Mouse (Mus musculus) liver, embryonic 14.5 days (tissue): ENCODE results near the gene Cdk11b. TPM values are rescaled to one million over a fixed set of nuclear protein-coding genes. Genes with fewer than 3 reads are reported as not detected.

Source experiments
- ATAC-seq: fragments of 200-750 bp; cut with Nextera tagmentation; 2 replicates; pipeline ENCODE4 v1.8.0; 2017; ENCODE audit warnings: moderate number of reproducible peaks, mild to moderate bottlenecking, moderate library complexity; ENCODE audit not compliant: insufficient read depth
- DNase-seq, 3 experiments: peaks; one replicate each; pipeline ENCODE4 v3.0.0-alpha.2; 2012 to 2013; ENCODE audit warnings: low read depth in 3 of 3, low spot score in 3 of 3
- H3K27ac ChIP-seq: fragments of 300-500 bp; sonication (generic); 2 replicates; pipeline ENCODE4 v1.5.1; 2014; ENCODE audit warnings: moderate library complexity, mild to moderate bottlenecking, control low read depth, inconsistent platforms
- H3K27me3 ChIP-seq: fragments of 300-500 bp; sonication (generic); 2 replicates; pipeline ENCODE4 v1.6.1; 2014; ENCODE audit warnings: mild to moderate bottlenecking, low read length, moderate library complexity; ENCODE audit not compliant: control insufficient read depth, insufficient read depth
- H3K36me3 ChIP-seq: fragments of 300-500 bp; sonication (generic); replicated peaks from 2 replicates; pipeline ENCODE4 v1.6.1; 2014; ENCODE audit warnings: low read depth; ENCODE audit not compliant: control insufficient read depth, insufficient read depth
- H3K4me1 ChIP-seq, 2 experiments: fragments of 200-500 bp in 1 of 2; fragments of 300-500 bp in 1 of 2; sonication (generic) in 1 of 2; replicated peaks; 2 replicates each; pipeline ENCODE4 v1.6.1; 2012 to 2014; ENCODE audit warnings: antibody characterized with exemption in 1 of 2, inconsistent platforms in 1 of 2, low read length in 1 of 2; ENCODE audit not compliant: control insufficient read depth in 2 of 2, insufficient read depth in 2 of 2
- H3K4me2 ChIP-seq: fragments of 300-500 bp; sonication (generic); 2 replicates; pipeline ENCODE4 v1.6.1; 2014; ENCODE audit warnings: low read depth, mild to moderate bottlenecking, control low read depth, moderate library complexity
- H3K4me3 ChIP-seq, 2 experiments: fragments of 200-500 bp in 1 of 2; fragments of 300-500 bp in 1 of 2; sonication (generic) in 1 of 2; 2 replicates each; pipeline ENCODE4 v1.5.1; 2012 to 2014; ENCODE audit warnings: low read depth in 2 of 2, low read length in 2 of 2, mild to moderate bottlenecking in 2 of 2, control low read depth in 1 of 2, inconsistent platforms in 1 of 2, moderate library complexity in 1 of 2; ENCODE audit not compliant: insufficient read depth in 1 of 2
- H3K9ac ChIP-seq: fragments of 300-500 bp; sonication (generic); replicated peaks from 2 replicates; pipeline ENCODE4 v1.6.1; 2014; ENCODE audit warnings: mild to moderate bottlenecking, control low read depth, moderate library complexity
- H3K9me3 ChIP-seq: fragments of 300-500 bp; sonication (generic); 2 replicates; pipeline ENCODE4 v1.6.1; 2016; ENCODE audit warnings: low read length, mixed read lengths; ENCODE audit not compliant: control insufficient read depth
- CTCF ChIP-seq: IDR thresholded peaks from 2 replicates; pipeline ENCODE4 v1.5.1; 2016; ENCODE audit warnings: antibody characterized with exemption, low read depth, control low read depth
- EP300 ChIP-seq: IDR thresholded peaks from 2 replicates; pipeline ENCODE4 v1.6.1; 2016; ENCODE audit warnings: antibody characterized with exemption, low read depth
- WGBS: fragments of 180-500 bp; shearing (Covaris S2); extraction: QIAGEN DNeasy Blood & Tissue Kit; methylation state at CpG from one replicate; pipeline ENCODE4 v1.1.7; 2014; ENCODE audit not compliant: insufficient replicate concordance; 5-methylcytosine and 5-hydroxymethylcytosine counted together
- polyA plus RNA-seq, 2 experiments: library from polyadenylated mRNA; depleted of rRNA in 1 of 2; stranded (reverse) in 1 of 2; unstranded in 1 of 2; fragments of >200 nt; fragmentation: Nextera tagmentation in 1 of 2; extraction: Ambion mirVana in 1 of 2; gene quantifications; 2 replicates each; pipeline versions ENCODE4 v1.2.1 to v1.2.3; 2012 to 2014

The Cdk11b gene
- polyA plus RNA-seq, 2 experiments = 16.3 to 21.4 TPM

DNA sequence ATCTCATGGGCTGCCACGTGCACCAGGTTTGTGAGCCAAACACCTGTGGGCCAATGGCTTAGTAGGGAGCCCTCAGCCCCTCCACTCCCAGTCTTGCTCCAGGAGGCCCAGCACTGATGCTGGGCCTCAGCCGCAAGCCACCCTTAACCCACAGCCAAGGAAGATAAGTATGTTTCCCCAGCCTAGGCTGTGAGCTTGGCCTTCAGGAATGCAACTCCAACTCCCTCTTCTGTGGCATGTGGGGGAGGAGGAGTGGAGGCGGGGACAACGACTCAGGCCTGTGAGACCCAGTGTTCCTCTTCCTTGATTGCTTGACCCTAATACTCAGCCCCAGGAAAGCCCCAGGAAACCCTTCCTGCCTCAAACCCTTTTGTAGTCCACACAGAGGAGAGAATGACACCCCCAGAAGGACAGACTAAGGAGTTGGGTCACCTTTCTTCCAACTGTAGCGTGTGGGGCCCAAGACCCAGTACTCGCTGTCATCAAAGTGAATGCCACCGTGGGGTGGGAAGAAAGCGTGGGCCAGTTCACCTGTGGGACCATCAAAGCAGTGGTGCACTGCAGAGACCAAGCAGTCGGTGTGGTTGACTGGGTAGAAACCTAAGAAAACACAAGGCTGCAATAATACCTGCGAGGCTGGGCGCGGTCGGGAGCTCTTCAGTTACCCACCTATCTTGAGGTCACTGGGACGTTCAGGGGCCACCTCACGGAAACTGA lies 27.1 kb downstream of the Cdk11b start:
- H3K27me3 ChIP-seq = peaks cover 39% of the 10 kb centered on the region
- no peak for ATAC-seq
- no peak overlapping the region for H3K9ac ChIP-seq
- H3K9me3 ChIP-seq = no peaks in the 10 kb centered on the region
- peaks cover 33% of the 10 kb centered on the region for H3K36me3 ChIP-seq
- H3K27ac ChIP-seq = no peak overlapping the region
- DNase-seq = no peak
- 53% methylated on average over 15 of the region's 15 CpGs for WGBS
- H3K4me2 ChIP-seq = no peak overlapping the region
- TF ChIP-seq CTCF (no peak), EP300 (no peak)
- no peak overlapping the region for H3K4me3 ChIP-seq
- H3K4me1 ChIP-seq = no peaks in the 10 kb centered on the region

DNA sequence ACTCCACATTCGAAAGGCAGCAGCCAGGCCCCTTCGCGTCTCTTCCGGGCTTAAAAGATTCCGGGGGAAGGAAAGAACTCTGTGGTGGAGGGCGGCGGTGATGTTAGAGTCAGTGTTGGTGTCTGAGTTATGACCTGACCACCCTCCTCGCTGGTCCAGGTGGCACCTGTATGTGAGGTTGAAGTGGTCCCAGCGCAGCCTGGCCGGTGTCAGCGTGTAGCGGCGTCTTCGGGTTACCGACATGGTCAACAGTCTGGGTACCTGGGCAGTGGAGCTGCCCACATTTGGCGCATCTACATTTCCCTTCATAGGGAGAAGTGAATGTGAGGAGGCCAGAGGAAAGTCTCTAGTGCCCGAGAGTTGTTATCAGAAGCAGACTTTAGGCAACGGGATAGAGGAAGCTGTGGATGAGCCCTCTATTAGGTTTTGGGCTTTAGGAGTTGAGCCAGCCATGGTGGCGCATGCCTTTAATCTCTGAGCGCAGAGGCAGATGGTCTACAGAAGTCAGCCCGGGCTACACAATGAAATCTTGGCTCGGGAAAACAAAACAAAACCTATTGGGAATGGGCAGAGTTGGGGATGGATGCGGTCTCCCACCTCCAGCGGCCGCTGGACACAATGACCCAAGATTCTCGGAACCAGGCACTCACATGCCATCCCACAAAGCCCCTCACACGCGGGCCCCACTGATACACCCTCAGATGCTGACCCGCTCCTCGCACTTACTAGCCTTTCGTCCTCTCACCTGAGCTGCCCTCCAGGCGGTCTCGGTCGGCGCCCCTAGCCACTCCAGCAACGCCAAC lies 27.8 kb downstream of the Cdk11b start:
- peak overlapping the region; percentile 5 to 7; a peak in 3 of 4 replicates for H3K4me3 ChIP-seq
- WGBS = 23% methylated on average over 36 of the region's 36 CpGs
- H3K9me3 ChIP-seq = no peaks in the 10 kb centered on the region
- no peak overlapping the region for H3K27ac ChIP-seq
- TF ChIP-seq EP300 (no peak), CTCF (no peak)
- peaks cover 29% of the 10 kb centered on the region for H3K36me3 ChIP-seq
- H3K4me1 ChIP-seq = no peaks in the 10 kb centered on the region
- DNase-seq = no peak
- no peak for ATAC-seq
- peaks cover 39% of the 10 kb centered on the region for H3K27me3 ChIP-seq
- no peak overlapping the region for H3K9ac ChIP-seq
- peak overlapping the region; percentile 27; the same call in 1 of the 2 replicates for H3K4me2 ChIP-seq

DNA sequence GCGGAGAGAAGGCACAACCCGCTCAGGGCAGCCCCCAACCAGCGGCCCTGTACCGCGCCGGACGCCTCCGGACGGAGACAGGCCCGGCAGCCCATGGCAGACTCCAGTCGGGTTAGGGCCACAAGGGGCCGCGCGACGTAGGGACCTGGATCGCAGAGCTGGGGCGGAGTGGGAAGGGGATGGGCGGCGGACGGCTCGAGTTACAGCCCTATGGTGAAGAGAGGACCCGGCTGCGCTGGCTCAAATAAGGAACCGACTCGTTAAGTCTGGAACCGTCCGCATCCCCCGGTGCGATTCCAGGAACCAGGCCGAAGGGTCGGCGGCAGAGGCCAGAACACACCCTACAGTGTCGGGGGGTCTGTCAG lies 28.4 kb downstream of the Cdk11b start, which contains the start of gene Mmp23:
Gene Mmp23 (minus strand): TSS at position 299 of the 365 bp plus-strand sequence.
- 1% methylated on average over 33 of the region's 33 CpGs for WGBS
- Histone ChIP-seq H3K9me3 (no peaks in the 10 kb centered on the region), H3K4me1 (no peaks in the 10 kb centered on the region), H3K4me2 (peak within 1 kb of the TSS; percentile 59), H3K36me3 (peaks cover 23% of the 10 kb centered on the region), H3K27me3 (peaks cover 39% of the 10 kb centered on the region), H3K4me3 (peak within 1 kb of the TSS; percentile 5 to 35; a peak in 3 of 4 replicates), H3K9ac (no peak within 1 kb of the TSS), H3K27ac (no peak within 1 kb of the TSS)
- TF ChIP-seq CTCF (no peak), EP300 (no peak)
- DNase-seq = no peak
- ATAC-seq = no peak

DNA sequence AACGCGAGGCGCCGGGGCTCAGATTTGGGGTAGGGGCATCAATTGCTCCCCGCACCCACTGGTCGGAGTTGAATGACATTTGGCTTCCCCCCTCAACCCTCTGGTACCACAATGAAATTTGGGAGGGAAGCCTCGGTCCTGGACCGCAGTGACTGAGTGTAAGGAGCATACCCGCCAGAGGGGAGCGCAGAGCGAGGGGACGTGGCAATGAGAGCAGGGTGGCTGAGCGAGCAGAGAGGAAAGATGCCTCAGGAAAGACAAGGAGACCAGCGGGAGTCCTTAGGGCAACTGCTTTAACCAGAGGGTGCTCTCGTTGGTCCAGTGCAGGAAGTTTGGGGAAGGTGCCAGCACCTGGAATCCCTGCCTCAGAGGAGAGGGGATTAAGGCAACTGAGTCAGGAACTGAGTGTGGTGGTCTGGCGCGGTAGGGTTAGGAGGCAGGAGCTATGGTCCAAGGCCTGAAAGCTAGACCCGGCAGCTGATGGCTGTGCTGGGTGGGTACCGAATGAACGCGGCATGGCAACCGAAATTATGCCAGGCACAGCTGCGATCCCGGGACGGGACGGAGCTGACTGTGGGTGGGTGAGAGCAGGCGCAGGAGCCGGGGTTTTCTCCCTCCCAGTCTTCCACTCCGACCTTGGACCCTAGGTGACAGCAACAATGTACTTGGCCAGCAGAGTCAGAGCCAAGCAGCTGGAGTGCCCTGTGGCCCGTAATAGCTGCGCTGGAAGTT lies 29.0 kb downstream of the Cdk11b start:
- ATAC-seq = no peak
- H3K4me2 ChIP-seq = no peak overlapping the region; the same call in none of the 2 replicates
- no peaks in the 10 kb centered on the region for H3K4me1 ChIP-seq
- no peak for DNase-seq
- no peaks in the 10 kb centered on the region for H3K9me3 ChIP-seq
- 3% methylated on average over 31 of the region's 31 CpGs for WGBS
- peaks cover 39% of the 10 kb centered on the region for H3K27me3 ChIP-seq
- H3K36me3 ChIP-seq = peaks cover 18% of the 10 kb centered on the region
- no peak overlapping the region for H3K27ac ChIP-seq
- H3K4me3 ChIP-seq = no peak overlapping the region; a peak in 1 of 4 replicates
- H3K9ac ChIP-seq = no peak overlapping the region
- 0 out of 2 replicates have a peak, but pooled peaks have one; percentile 20 for TF ChIP-seq CTCF
- TF ChIP-seq EP300 = no peak

DNA sequence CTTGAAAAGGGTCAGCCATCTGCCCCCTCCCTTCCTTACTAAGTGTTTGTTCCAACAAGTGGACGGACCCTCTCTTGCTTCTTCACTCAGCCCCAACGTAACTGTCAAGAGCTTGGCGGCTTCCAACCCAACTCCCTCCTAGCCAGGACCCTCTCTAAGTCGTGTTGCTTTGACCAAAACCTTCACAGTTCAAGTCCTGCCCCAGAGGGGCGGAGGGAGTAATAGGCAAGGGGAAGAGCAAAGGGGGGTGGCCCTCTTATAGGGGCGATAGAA lies 29.5 kb downstream of the Cdk11b start:
- Histone ChIP-seq H3K9ac (no peak overlapping the region), H3K36me3 (peaks cover 13% of the 10 kb centered on the region), H3K4me2 (peak overlapping the region; percentile 59), H3K4me1 (no peaks in the 10 kb centered on the region), H3K9me3 (no peaks in the 10 kb centered on the region), H3K27me3 (peaks cover 39% of the 10 kb centered on the region), H3K27ac (no peak overlapping the region), H3K4me3 (peak overlapping the region in 1 of 2 experiments; percentile 35; a peak in 2 of 4 replicates)
- TF ChIP-seq CTCF (no peak), EP300 (no peak)
- ATAC-seq (no peak), DNase-seq (no peak)
- 1% methylated on average over 6 of the region's 6 CpGs for WGBS
